Mouse (Mus musculus) liver, adult 2 months (tissue): ENCODE results near the gene Ext2. TPM values are rescaled to one million over a fixed set of nuclear protein-coding genes. Genes with fewer than 3 reads are reported as not detected.

Experiments used
- DNase-seq: peaks from one replicate; pipeline ENCODE4 v3.0.0-alpha.2; 2011; ENCODE audit warnings: low read depth, low spot score; ENCODE audit errors: extremely low read depth
- H3K27ac ChIP-seq: fragments of 200-500 bp; replicated peaks from 2 replicates; pipeline ENCODE4 v1.5.1; 2012; ENCODE audit warnings: low read depth, mild to moderate bottlenecking, control low read depth, inconsistent platforms, low read length; ENCODE audit not compliant: insufficient read depth
- H3K27me3 ChIP-seq: fragments of 200-500 bp; 2 replicates; pipeline ENCODE4 v1.6.1; 2012; ENCODE audit warnings: mild to moderate bottlenecking, moderate library complexity, low read length, inconsistent platforms; ENCODE audit not compliant: control insufficient read depth, insufficient read depth
- H3K36me3 ChIP-seq: fragments of 200-500 bp; 2 replicates; pipeline ENCODE4 v1.6.1; 2012; ENCODE audit warnings: low read length, inconsistent platforms; ENCODE audit not compliant: control insufficient read depth, insufficient read depth
- H3K4me1 ChIP-seq: fragments of 200-500 bp; 2 replicates; pipeline ENCODE4 v1.6.1; 2011; ENCODE audit warnings: low read length; ENCODE audit not compliant: control insufficient read depth, insufficient read depth
- H3K4me3 ChIP-seq: fragments of 200-500 bp; 2 replicates; pipeline ENCODE4 v1.5.1; 2011; ENCODE audit warnings: low read depth, mild to moderate bottlenecking, control low read depth, low read length, moderate library complexity; ENCODE audit not compliant: insufficient read depth
- H3K79me2 ChIP-seq: fragments of 200-500 bp; 2 replicates; pipeline ENCODE4 v1.6.1; 2012; ENCODE audit warnings: inconsistent platforms, mild to moderate bottlenecking, low read length, moderate library complexity; ENCODE audit not compliant: control insufficient read depth, insufficient read depth
- H3K9ac ChIP-seq: fragments of 200-500 bp; 2 replicates; pipeline ENCODE4 v1.6.1; 2012; ENCODE audit warnings: low read depth, mild to moderate bottlenecking, control low read depth, inconsistent platforms, low read length
- CTCF ChIP-seq: fragments of 200-500 bp; IDR thresholded peaks from 2 replicates; pipeline ENCODE4 v1.5.1; 2011; ENCODE audit warnings: low read depth, low read length, control low read depth
- POLR2A ChIP-seq: fragments of 200-500 bp; IDR thresholded peaks from 2 replicates; pipeline ENCODE4 v1.6.1; 2011; ENCODE audit warnings: low read length, control low read depth; ENCODE audit not compliant: insufficient read depth; ENCODE audit errors: extremely low read depth
- WGBS: fragments of 180-500 bp; shearing (Covaris S2); methylation state at CpG from one replicate; pipeline ENCODE4 v1.1.7; 2018; 5-methylcytosine and 5-hydroxymethylcytosine counted together
- polyA plus RNA-seq: library from polyadenylated mRNA; depleted of rRNA; stranded (reverse); fragments of >200 nt; gene quantifications from 2 replicates; pipeline ENCODE4 v1.2.3, GENCODE M21; 2012
- total RNA-seq: library from RNA; depleted of rRNA; stranded (reverse); fragments of >200 nt; gene quantifications from 2 replicates; pipeline ENCODE4 v1.2.3, GENCODE M21; 2014

Ext2 gene
- total and polyA plus RNA-seq, 2 experiments: 14.1 to 19.1 TPM

DNA sequence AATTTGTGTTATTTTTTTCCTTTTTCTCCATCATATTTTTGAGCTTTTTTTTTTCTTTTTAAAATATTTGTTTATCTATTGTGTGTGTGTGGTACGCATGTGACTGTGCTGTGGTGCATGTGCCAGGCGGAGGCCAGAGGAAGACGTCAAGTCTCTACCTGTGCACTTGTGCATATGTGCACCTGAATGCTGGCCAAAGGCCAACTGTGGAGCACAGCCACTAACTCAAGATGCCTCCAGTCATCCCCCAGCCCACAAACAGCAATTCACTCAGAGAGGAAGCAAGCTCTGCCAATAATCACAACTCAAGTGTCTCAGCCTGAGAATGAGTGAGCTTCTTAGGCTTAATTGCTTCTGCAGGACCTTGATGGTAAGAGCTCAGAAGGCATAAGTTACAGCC, 58.2 kb downstream of the Ext2 start:
- H3K9ac ChIP-seq: no peak overlapping the region
- no peak overlapping the region for H3K4me3 ChIP-seq
- TF ChIP-seq CTCF: no peak
- no peak for TF ChIP-seq POLR2A

DNA sequence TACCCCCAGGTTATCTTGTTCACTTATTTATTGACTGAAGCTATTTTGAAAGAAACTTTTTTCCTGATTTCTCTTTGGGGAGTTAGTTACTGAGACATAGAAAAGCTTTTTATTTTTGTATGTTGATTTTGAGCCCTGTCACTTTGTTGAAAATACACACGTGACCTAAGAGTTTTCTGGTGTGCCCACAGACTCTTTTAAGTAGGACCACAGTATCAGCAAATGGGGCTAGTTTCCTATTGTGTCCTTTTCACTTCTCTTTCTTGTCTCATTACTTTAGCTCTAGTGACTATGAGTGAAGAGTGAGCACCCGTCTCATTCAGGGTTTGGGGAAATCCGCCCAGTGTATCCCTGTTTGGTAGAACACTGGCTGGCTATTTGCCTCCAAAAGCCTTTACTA, 62.0 kb downstream of the Ext2 start:
- Histone ChIP-seq H3K27ac (no peak overlapping the region), H3K4me3 (no peak overlapping the region), H3K9ac (no peak overlapping the region), H3K79me2 (no peaks in the 10 kb centered on the region; the same call in 1 of the 2 replicates), H3K4me1 (peaks cover under 1% of the 10 kb centered on the region; the same call in 1 of the 2 replicates), H3K27me3 (no peaks in the 10 kb centered on the region), H3K36me3 (peaks cover 22% of the 10 kb centered on the region)
- TF ChIP-seq POLR2A (no peak), CTCF (no peak)
- 98% methylated on average over 3 of the region's 3 CpGs for WGBS
- no peak for DNase-seq

More for the DNA sequence above, 58.2 kb downstream of the Ext2 start:
- no peak for DNase-seq
- 91% methylated on average over 3 of the region's 3 CpGs for WGBS
- Histone ChIP-seq H3K36me3 (peaks cover 23% of the 10 kb centered on the region), H3K4me1 (no peaks in the 10 kb centered on the region), H3K79me2 (no peaks in the 10 kb centered on the region), H3K27ac (no peak overlapping the region), H3K27me3 (no peaks in the 10 kb centered on the region)

GRCm38 (mm10) chr2:93759173-93759572, 63.2 kb downstream of the Ext2 start:
- H3K27ac ChIP-seq: no peak overlapping the region
- 87% methylated on average over 7 of the region's 7 CpGs for WGBS

GRCm38 (mm10) chr2:93758298-93758697, 64.1 kb downstream of the Ext2 start:
- H3K79me2 ChIP-seq: no peaks in the 10 kb centered on the region; the same call in 1 of the 2 replicates
- H3K9ac ChIP-seq: no peak overlapping the region
- H3K4me3 ChIP-seq: no peak overlapping the region
- no peak for DNase-seq
- H3K27ac ChIP-seq: no peak overlapping the region
- peaks cover 20% of the 10 kb centered on the region for H3K36me3 ChIP-seq
- H3K27me3 ChIP-seq: no peaks in the 10 kb centered on the region
- peaks cover 3% of the 10 kb centered on the region; the same call in 1 of the 2 replicates for H3K4me1 ChIP-seq
- WGBS: 93% methylated on average over 6 of the region's 6 CpGs
- TF ChIP-seq POLR2A (no peak), CTCF (no peak)

More at GRCm38 (mm10) chr2:93759173-93759572, 63.2 kb downstream of the Ext2 start:
- H3K4me1 ChIP-seq: peaks cover 3% of the 10 kb centered on the region; the same call in 1 of the 2 replicates
- H3K9ac ChIP-seq: no peak overlapping the region
- no peak overlapping the region for H3K4me3 ChIP-seq
- no peak for TF ChIP-seq POLR2A
- no peak for TF ChIP-seq CTCF
- peaks cover 22% of the 10 kb centered on the region for H3K36me3 ChIP-seq
- no peak for DNase-seq
- H3K27me3 ChIP-seq: no peaks in the 10 kb centered on the region
- no peaks in the 10 kb centered on the region; the same call in 1 of the 2 replicates for H3K79me2 ChIP-seq

- peaks cover 3% of the 10 kb centered on the region; the same call in 1 of the 2 replicates for H3K4me1 ChIP-seq
- no peaks in the 10 kb centered on the region; the same call in 1 of the 2 replicates for H3K79me2 ChIP-seq
- WGBS: 84% methylated on average over 2 of the region's 2 CpGs
- H3K27ac ChIP-seq: no peak overlapping the region
- DNase-seq: no peak
- H3K9ac ChIP-seq: no peak overlapping the region
- no peak overlapping the region for H3K4me3 ChIP-seq
- no peak for TF ChIP-seq CTCF
- no peak for TF ChIP-seq POLR2A
- H3K27me3 ChIP-seq: no peaks in the 10 kb centered on the region
- no peaks in the 10 kb centered on the region for H3K36me3 ChIP-seq
Measured at GRCm38 (mm10) chr2:93754366-93754765, 68.0 kb downstream of the Ext2 start.

DNA sequence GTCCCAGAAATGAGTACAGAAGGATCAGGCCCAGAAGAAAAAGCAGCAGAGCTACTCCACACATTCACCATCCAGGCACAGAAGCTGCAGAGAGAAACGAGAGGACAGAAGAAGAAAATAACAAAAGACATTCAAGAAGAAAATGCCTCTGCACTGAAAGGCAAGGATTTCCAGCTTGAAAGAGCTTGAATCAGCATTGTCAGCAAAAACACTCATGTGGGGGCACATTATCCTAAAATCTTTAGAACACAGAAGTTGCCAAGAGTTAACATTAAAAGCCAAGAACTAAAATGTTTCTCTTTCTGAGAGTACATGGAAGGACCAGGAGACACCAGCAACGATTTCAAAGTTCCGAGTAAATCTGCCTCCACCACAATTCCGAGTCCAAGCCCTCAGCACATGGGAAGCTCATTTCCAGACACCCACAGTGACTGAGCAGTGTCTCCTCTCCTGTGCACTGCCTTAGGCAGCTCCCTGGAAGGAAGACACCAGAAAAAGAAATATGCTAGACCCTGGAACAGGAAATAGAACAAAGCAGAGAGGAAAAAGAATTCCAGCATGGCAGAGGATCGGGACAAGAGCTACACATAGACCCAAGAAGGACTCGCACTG, 69.1 kb downstream of the Ext2 start:
- Histone ChIP-seq H3K4me1 (peaks cover 3% of the 10 kb centered on the region; the same call in 1 of the 2 replicates), H3K27ac (no peak overlapping the region), H3K4me3 (no peak overlapping the region), H3K79me2 (no peaks in the 10 kb centered on the region; the same call in 1 of the 2 replicates), H3K9ac (no peak overlapping the region), H3K27me3 (no peaks in the 10 kb centered on the region), H3K36me3 (no peaks in the 10 kb centered on the region)
- no peak for TF ChIP-seq CTCF
- TF ChIP-seq POLR2A: no peak
- DNase-seq: no peak
- WGBS: 87% methylated on average over 6 of the region's 6 CpGs
